Mouse (Mus musculus) liver, embryonic 15.5 days (tissue): ENCODE results near the gene Pitpnm3. TPM values are rescaled to one million over a fixed set of nuclear protein-coding genes. Genes with fewer than 3 reads are reported as not detected.

Experiments
- ATAC-seq: fragments of 200-750 bp; cut with Nextera tagmentation; 2 replicates; pipeline ENCODE4 v1.8.0; 2017; ENCODE audit warnings: moderate number of reproducible peaks, mild to moderate bottlenecking, moderate library complexity; ENCODE audit not compliant: insufficient read depth
- H3K27ac ChIP-seq: fragments of 300-500 bp; sonication (generic); replicated peaks from 2 replicates; pipeline ENCODE4 v1.5.1; 2015; ENCODE audit warnings: mild to moderate bottlenecking, inconsistent platforms
- H3K27me3 ChIP-seq: fragments of 300-500 bp; sonication (generic); 2 replicates; pipeline ENCODE4 v1.6.1; 2015; ENCODE audit warnings: mild to moderate bottlenecking, inconsistent platforms
- H3K36me3 ChIP-seq: fragments of 300-500 bp; sonication (generic); replicated peaks from 2 replicates; pipeline ENCODE4 v1.6.1; 2015; ENCODE audit warnings: moderate library complexity, mild to moderate bottlenecking, inconsistent platforms
- H3K4me1 ChIP-seq: fragments of 300-500 bp; sonication (generic); replicated peaks from 2 replicates; pipeline ENCODE4 v1.6.1; 2015; ENCODE audit warnings: inconsistent platforms
- H3K4me2 ChIP-seq: fragments of 300-500 bp; sonication (generic); 2 replicates; pipeline ENCODE4 v1.6.1; 2015; ENCODE audit warnings: moderate library complexity, mild to moderate bottlenecking, inconsistent platforms
- H3K4me3 ChIP-seq: fragments of 300-500 bp; sonication (generic); replicated peaks from 2 replicates; pipeline ENCODE4 v1.5.1; 2015; ENCODE audit warnings: mild to moderate bottlenecking, inconsistent platforms
- H3K9ac ChIP-seq: fragments of 300-500 bp; sonication (generic); 2 replicates; pipeline ENCODE4 v1.6.1; 2015; ENCODE audit warnings: moderate library complexity, mild to moderate bottlenecking, inconsistent platforms
- H3K9me3 ChIP-seq: fragments of 300-500 bp; sonication (generic); replicated peaks from 2 replicates; pipeline ENCODE4 v1.6.1; 2016; ENCODE audit warnings: inconsistent platforms
- WGBS: fragments of 180-500 bp; shearing (Covaris S2); methylation state at CpG from one replicate; pipeline ENCODE4 v1.1.7; 2015; ENCODE audit warnings: mixed read lengths; ENCODE audit not compliant: insufficient replicate concordance; 5-methylcytosine and 5-hydroxymethylcytosine counted together
- polyA plus RNA-seq: library from polyadenylated mRNA; unstranded; fragments of >200 nt; fragmentation: Nextera tagmentation; extraction: Ambion mirVana; gene quantifications from 2 replicates; pipeline ENCODE4 v1.2.1, GENCODE M21; 2015

Gene Pitpnm3
- polyA plus RNA-seq, 1 experiment from 2014 or later: not detected

DNA sequence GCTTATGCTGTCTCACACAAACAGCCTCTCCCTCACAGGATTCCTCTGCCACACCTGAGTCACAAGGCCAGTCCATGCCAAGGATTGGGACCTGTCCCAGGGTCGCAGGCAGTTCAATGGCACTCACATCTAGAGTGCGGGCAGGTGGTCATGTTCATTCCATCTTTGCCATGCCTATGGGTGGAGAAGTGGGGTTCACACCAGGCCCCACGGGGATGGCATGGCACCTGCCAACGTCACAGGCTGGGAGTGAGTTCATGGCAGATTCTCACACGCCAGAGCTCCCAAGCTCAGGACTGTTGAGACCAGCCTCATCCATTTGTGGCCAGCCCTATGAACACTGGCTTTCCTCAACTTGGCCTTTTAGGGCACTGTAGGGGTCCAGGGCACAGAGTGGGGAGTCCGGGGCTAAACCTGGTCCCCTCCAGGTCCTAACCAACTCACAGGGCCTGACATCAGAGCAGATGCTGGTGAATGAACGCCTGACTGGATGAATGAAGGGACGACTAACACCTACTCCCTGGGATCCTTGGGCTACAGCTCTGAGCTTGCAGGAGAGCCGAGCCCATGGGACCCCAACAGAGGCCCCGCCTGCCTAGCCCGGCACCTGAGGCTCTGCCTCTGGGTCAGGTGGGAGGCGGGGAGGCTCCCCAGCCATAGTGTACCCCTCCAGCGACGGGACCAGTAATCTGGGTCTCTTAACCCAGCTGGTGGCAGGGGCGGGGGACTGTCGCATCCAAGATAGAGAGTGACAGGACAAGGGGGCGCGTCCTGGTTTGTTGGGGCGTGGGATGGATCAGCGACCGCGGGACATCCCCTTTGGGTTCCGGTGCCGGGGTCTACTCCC is 819 bp downstream of the Pitpnm3 start:
- Histone ChIP-seq H3K4me3 (peak overlapping the region; percentile 42), H3K36me3 (no peaks in the 10 kb centered on the region), H3K27me3 (peaks cover 78% of the 10 kb centered on the region), H3K4me2 (peak overlapping the region; percentile 65), H3K9me3 (no peaks in the 10 kb centered on the region), H3K9ac (no peak overlapping the region), H3K27ac (no peak overlapping the region), H3K4me1 (peaks cover 4% of the 10 kb centered on the region; the same call in 1 of the 2 replicates)
- WGBS: 12% methylated on average over 24 of the region's 24 CpGs
- ATAC-seq: no peak

DNA sequence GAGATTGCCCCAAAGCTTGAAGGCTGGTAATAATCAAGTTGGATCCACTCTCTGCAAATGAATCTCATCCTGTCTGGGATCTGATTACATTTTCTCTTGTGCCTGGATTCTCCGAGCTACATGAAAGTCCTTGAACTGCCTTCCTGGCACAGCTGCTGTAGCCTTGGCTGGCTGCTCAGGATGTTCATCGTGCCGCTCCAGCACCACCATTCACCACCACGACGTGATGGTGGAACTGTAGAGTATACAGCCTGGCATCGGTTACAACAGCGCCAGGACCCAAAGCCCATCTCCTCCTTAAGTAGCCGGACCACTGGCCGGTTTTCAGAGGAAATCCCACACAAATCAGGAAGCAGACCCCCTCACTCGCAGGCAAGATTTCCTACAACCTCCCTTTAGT is 2.5 kb downstream of the Pitpnm3 start:
- H3K9me3 ChIP-seq: no peaks in the 10 kb centered on the region
- WGBS: 53% methylated on average over 10 of the region's 10 CpGs
- peaks cover 67% of the 10 kb centered on the region for H3K27me3 ChIP-seq
- no peak overlapping the region for H3K27ac ChIP-seq
- no peak overlapping the region for H3K4me3 ChIP-seq
- H3K4me2 ChIP-seq: no peak overlapping the region
- peaks cover 4% of the 10 kb centered on the region; the same call in 1 of the 2 replicates for H3K4me1 ChIP-seq
- H3K9ac ChIP-seq: no peak overlapping the region
- no peaks in the 10 kb centered on the region for H3K36me3 ChIP-seq
- ATAC-seq: no peak

DNA sequence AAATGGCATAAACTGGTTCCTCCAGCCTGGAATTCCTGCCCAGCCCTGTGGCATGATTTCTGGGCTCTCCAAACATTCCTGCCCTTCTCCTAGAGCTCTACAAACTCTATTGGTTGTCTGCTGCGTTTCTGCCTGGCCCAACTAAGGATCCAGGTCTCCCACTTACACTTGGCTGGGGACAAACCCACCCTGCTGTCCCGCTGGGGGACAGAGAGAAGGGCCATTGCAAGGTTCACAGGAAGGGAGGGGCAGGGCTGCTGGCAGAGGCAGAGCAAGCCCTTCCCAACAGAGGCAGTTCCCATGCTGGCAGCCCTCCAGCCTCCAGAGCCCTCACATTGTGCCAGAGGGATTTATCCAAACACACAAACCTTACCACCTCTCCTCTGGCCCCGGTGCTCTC is 3.3 kb downstream of the Pitpnm3 start:
- H3K4me1 ChIP-seq: peaks cover 4% of the 10 kb centered on the region; the same call in 1 of the 2 replicates
- H3K9ac ChIP-seq: no peak overlapping the region
- no peaks in the 10 kb centered on the region for H3K36me3 ChIP-seq
- no peak for ATAC-seq
- peaks cover 59% of the 10 kb centered on the region for H3K27me3 ChIP-seq
- no peaks in the 10 kb centered on the region for H3K9me3 ChIP-seq
- 10% methylated on average over 3 of the region's 3 CpGs for WGBS
- no peak overlapping the region for H3K27ac ChIP-seq
- no peak overlapping the region for H3K4me2 ChIP-seq
- H3K4me3 ChIP-seq: no peak overlapping the region

DNA sequence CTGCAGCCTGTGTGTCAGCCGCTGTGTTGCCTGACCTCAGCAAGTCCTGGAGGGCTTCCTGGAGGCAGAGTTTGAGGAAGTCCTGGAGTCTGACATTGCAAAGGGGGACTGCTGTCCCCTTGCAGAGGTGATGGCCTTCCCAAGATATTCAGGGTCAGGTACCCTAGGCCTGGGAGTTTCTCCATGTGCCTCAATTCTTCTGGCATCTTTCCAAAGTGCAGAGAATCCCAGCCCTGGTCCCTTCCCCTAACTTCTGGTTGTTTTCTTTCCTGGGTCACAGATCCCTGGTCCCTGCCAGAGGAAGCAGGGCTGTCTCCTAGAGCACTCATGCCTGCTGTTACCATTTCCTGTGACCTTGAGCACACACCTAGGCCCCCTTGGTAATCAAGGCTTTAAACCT is 3.9 kb downstream of the Pitpnm3 start:
- H3K27ac ChIP-seq: no peak overlapping the region
- whole genome bisulfite sequencing: 52% methylated on average over 1 of the region's 1 CpGs
- peaks cover 4% of the 10 kb centered on the region; the same call in 1 of the 2 replicates for H3K4me1 ChIP-seq
- no peak for ATAC-seq
- no peaks in the 10 kb centered on the region for H3K9me3 ChIP-seq
- H3K27me3 ChIP-seq: peaks cover 53% of the 10 kb centered on the region
- no peak overlapping the region for H3K4me2 ChIP-seq
- no peaks in the 10 kb centered on the region for H3K36me3 ChIP-seq
- H3K9ac ChIP-seq: no peak overlapping the region
- no peak overlapping the region for H3K4me3 ChIP-seq

DNA sequence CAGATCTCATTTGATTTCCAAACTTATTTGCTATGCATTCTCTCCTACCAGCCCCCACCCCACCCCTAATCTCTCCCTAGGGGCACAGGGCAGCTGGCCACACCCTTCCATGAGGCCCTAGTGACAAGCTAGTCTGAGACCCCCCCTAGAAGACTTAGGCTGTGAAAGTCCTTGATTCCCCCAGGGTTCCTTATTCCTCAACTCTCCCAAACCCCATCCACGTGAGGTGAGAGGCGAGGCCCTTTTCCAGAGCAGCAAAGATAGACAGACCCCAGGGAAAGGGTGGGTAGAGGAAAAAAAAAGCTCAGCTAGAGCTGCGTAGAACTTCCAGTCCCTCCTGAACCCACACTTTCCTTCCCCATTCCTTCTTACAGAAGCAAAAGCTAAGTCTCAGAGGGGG is 4.7 kb downstream of the Pitpnm3 start:
- Histone ChIP-seq H3K27me3 (peaks cover 45% of the 10 kb centered on the region), H3K36me3 (no peaks in the 10 kb centered on the region), H3K9ac (no peak overlapping the region), H3K4me3 (no peak overlapping the region), H3K27ac (no peak overlapping the region), H3K4me2 (no peak overlapping the region), H3K4me1 (peaks cover 4% of the 10 kb centered on the region; the same call in 1 of the 2 replicates), H3K9me3 (no peaks in the 10 kb centered on the region)
- WGBS: 57% methylated on average over 3 of the region's 3 CpGs
- ATAC-seq: no peak

DNA sequence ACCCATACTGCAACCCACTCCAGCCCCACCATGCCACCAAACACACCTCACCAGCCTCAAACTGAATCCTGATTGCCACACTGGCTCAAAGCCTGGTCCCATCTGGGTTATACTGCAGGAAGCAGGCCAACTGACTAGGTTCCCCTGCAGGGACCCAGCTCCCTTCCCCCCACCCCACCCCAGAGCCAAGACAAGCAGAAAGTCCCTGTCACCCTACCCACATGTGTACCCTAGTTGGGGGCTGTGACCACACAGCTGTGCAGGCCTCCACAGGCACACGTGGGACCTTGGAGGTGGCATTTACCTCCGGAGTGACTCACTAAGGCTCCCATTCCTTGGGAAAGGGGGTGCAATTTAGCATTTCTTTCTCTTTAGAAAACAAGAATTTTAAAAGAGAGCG is 5.1 kb downstream of the Pitpnm3 start:
- no peak overlapping the region for H3K4me3 ChIP-seq

DNA sequence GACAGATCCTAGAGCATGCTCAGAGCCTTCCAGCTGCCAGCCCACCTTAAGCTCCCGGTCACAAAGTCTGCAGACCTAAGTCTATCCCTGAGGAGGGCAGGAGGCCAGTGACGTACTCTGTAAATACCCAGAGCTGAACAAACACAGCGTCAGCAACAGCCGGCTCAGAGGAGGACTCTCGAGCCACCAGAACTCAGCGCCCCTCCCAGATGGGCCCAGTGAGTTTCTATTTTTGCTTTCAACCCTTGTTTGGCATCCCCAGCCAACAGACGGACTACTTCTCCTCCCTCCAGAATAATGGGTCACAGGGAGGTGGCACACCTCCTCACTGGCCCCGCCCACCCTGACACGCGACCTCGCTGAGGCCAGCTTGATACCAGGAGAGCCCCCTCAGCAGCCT is 5.6 kb downstream of the Pitpnm3 start:
- Histone ChIP-seq H3K27ac (no peak overlapping the region), H3K36me3 (no peaks in the 10 kb centered on the region), H3K9ac (no peak overlapping the region)

More for the DNA sequence above, 5.1 kb downstream of the Pitpnm3 start:
- Histone ChIP-seq H3K9ac (no peak overlapping the region), H3K9me3 (no peaks in the 10 kb centered on the region), H3K27me3 (peaks cover 41% of the 10 kb centered on the region), H3K36me3 (no peaks in the 10 kb centered on the region), H3K4me1 (peaks cover 4% of the 10 kb centered on the region; the same call in 1 of the 2 replicates), H3K27ac (no peak overlapping the region), H3K4me2 (0 out of 2 replicates have a peak overlapping the region, but pooled peaks have one; percentile 6)
- 48% methylated on average over 3 of the region's 3 CpGs for WGBS
- no peak for ATAC-seq

DNA sequence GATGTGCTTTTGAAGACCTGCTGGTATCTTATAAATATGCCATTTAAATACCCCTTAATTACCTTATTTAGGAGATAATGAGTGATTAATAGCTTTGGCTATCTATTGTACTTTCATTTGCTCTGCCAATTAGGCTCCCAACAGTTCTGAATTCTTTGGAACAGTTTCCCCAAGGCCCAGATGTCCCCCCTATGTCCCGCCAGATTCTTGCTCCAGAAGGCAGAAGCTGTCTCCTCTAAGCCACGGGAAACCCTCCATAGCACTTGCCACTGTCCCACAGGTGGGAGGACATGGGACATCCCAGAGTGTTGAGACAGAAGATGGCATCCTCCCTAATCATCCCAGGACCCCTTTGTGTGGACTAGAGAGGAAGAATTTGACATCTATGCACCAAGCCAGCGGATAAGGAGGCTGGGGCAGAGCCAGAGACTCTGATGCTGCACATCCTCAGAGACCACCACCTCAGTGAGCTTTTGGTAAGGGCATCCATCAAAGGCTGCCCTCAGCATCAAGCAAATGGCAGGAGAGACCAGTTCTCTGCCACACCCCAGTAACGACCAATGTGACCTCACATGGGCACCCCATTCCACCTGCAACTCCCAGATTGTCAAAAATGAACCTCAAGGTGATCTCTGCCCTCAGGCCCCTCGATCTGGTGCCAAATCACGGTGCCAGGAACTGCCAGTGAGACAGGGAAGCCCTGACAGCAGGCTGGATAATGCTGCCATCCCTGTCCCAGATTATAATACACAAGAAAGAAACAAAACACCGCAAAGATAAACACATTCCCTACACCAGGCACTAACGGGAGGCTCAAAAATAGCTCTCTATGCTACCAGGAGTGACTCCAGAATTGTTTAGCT is 6.3 kb downstream of the Pitpnm3 start:
- Histone ChIP-seq H3K36me3 (no peaks in the 10 kb centered on the region), H3K27ac (no peak overlapping the region), H3K4me2 (no peak overlapping the region), H3K9ac (no peak overlapping the region), H3K27me3 (peaks cover 29% of the 10 kb centered on the region), H3K4me3 (no peak overlapping the region), H3K4me1 (peaks cover 4% of the 10 kb centered on the region; the same call in 1 of the 2 replicates), H3K9me3 (no peaks in the 10 kb centered on the region)
- 47% methylated on average over 8 of the region's 8 CpGs for WGBS
- no peak for ATAC-seq

More for the DNA sequence above, 5.6 kb downstream of the Pitpnm3 start:
- no peak overlapping the region for H3K4me3 ChIP-seq
- ATAC-seq: no peak
- peaks cover 37% of the 10 kb centered on the region for H3K27me3 ChIP-seq
- WGBS: 15% methylated on average over 11 of the region's 11 CpGs
- H3K4me2 ChIP-seq: peak overlapping the region; percentile 6; the same call in 1 of the 2 replicates
- H3K9me3 ChIP-seq: no peaks in the 10 kb centered on the region
- H3K4me1 ChIP-seq: peaks cover 4% of the 10 kb centered on the region; the same call in 1 of the 2 replicates

DNA sequence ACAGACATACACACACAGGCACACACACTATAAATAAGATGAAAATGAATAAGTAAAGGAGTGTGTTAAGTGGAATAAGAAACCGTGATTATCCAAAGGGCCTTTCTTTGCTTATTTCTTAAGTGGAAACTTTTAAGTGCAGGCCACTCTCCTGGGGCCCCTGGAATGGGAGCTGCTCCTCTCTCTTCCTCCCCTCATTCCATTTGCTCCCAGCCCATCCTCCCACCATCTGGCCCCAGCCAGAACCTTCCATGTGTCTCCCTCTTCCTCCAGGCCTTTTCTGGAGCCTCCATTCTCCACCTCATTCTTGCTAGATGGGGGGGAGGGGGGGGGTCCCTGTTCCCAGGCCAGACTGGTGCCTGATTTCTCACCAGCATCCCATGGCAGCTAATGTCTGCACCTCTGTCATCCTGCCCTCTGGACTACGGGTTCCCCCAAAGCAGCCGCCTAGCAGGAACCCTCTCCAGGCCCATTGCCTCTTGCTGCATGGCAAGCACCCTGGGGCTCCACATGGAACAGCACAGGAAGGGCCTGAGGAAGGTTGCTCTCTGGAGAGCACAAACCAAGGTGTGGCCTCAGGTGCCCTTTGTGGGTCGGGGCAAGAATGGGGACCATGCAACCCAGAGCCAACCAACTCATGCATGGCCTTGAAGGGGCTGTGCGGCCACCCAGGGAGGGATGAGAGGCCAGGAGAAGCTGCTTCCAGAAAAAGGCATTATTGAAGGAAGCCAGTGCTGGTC is 8.0 kb downstream of the Pitpnm3 start:
- WGBS: 53% methylated on average over 5 of the region's 5 CpGs
- Histone ChIP-seq H3K4me1 (peaks cover 4% of the 10 kb centered on the region; the same call in 1 of the 2 replicates), H3K4me3 (no peak overlapping the region), H3K4me2 (no peak overlapping the region), H3K36me3 (no peaks in the 10 kb centered on the region), H3K27me3 (peaks cover 13% of the 10 kb centered on the region), H3K9ac (no peak overlapping the region), H3K27ac (no peak overlapping the region), H3K9me3 (no peaks in the 10 kb centered on the region)
- no peak for ATAC-seq

DNA sequence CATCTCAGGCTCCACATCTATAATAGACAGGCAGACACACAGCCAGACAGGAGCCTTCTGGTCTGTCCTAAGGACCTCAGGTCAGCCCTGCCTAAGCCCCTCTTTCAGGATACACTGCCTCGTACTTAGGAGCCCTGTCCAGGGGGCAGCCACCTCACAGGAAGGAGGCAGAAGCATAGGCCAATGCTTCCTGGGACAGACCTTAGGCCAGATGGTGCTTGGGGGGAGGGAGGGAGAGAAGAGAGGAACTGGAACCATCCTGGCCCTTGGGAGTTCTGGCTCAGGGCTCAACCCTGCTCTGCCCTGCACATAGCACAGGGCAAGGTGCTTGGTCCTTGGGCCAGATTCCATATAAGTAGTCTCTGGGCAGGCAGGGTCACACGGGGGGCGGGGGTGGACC is 9.8 kb downstream of the Pitpnm3 start:
- ATAC-seq: no peak
- 54% methylated on average over 3 of the region's 3 CpGs for WGBS
- peaks cover 4% of the 10 kb centered on the region; the same call in 1 of the 2 replicates for H3K4me1 ChIP-seq

More for the DNA sequence above, 9.8 kb downstream of the Pitpnm3 start:
- Histone ChIP-seq H3K9me3 (no peaks in the 10 kb centered on the region), H3K4me2 (no peak overlapping the region), H3K9ac (no peak overlapping the region), H3K4me3 (no peak overlapping the region), H3K27ac (no peak overlapping the region), H3K36me3 (no peaks in the 10 kb centered on the region), H3K27me3 (no peaks in the 10 kb centered on the region)
